Mouse (Mus musculus): Measurements from ENCODE around the gene Tas2r102. TPM values are rescaled to one million over a fixed set of nuclear protein-coding genes. Genes with fewer than 3 reads are reported as not detected.

Tas2r102 gene
- total and polyA plus RNA-seq, 2 experiments, result not detected

DNA sequence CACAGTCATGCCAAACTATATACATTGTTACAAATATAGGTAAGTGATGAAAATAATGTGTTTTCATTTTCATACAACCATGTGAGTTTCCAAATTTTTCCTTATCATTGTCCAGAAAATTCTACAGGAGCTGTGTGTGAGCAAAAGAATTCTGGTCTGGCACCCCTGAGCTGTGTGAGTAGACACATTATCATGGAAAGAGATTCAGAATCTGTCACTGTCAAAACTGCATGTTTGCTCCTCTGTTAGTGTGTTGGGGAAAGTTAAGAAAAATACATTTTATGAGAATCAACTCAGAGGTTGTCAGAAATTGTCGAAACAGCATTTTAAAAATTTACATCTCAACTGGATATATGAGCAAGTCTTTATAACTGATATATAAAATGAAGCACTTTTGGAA lies 40.6 kb downstream of the Tas2r102 start, which contains the start of gene Tas2r117:
Tas2r117 (plus strand) TSS at position 301 of the 400 bp plus-strand sequence.
- H3K27ac ChIP-seq (replicated peaks; ENCODE audit: insufficient read depth, low read depth, low read length), result no peak within 1 kb of the TSS
- H3K4me1 ChIP-seq (ENCODE audit: control insufficient read depth, insufficient read depth, low read length), result no peaks in the 10 kb centered on the region
- H3K27me3 ChIP-seq (ENCODE audit: control insufficient read depth, insufficient read depth, low read length), result no peaks in the 10 kb centered on the region
- no peak within 1 kb of the TSS for H3K9ac ChIP-seq (ENCODE audit: low read depth, low read length)
- 73% methylated on average over 1 of the region's 1 CpGs for WGBS
- DNase-seq (ENCODE audit: extremely low read depth, low read depth, low spot score), result no peak
- no peaks in the 10 kb centered on the region for H3K79me2 ChIP-seq (ENCODE audit: control insufficient read depth, insufficient read depth, low read length)
- TF ChIP-seq CTCF (IDR thresholded peaks at IDR 0.05; ENCODE audit: low read depth, low read length), result no peak
- H3K4me3 ChIP-seq (ENCODE audit: insufficient read depth, low read depth, low read length), result no peak within 1 kb of the TSS
- H3K36me3 ChIP-seq (ENCODE audit: control insufficient read depth, insufficient read depth, low read length), result no peaks in the 10 kb centered on the region

Other genes starting within 250 kb of the Tas2r102 start
- gene Prh1, start 192.3 kb upstream of the Tas2r102 start, total RNA-seq (2014; rRNA removed), result not detected in 2 replicates
- not detected in 2 replicates for gene Prh1, start 192.3 kb upstream of the Tas2r102 start, polyA plus RNA-seq (2012; rRNA removed)
- gene Prp2, start 166.2 kb upstream of the Tas2r102 start, total RNA-seq (2014; rRNA removed), result not detected in 2 replicates
- not detected in 2 replicates for gene Prp2, start 166.2 kb upstream of the Tas2r102 start, polyA plus RNA-seq (2012; rRNA removed)
- gene A630073D07Rik, start 110.6 kb upstream of the Tas2r102 start, total RNA-seq (2014; rRNA removed), result not detected in 2 replicates
- gene A630073D07Rik, start 110.6 kb upstream of the Tas2r102 start, polyA plus RNA-seq (2012; rRNA removed), result not detected in 2 replicates
- gene Tas2r120, start 105.2 kb upstream of the Tas2r102 start, total RNA-seq (2014; rRNA removed), result not detected in 2 replicates
- not detected in 2 replicates for gene Tas2r120, start 105.2 kb upstream of the Tas2r102 start, polyA plus RNA-seq (2012; rRNA removed)
- not detected in 2 replicates for gene Tas2r121, start 61.1 kb upstream of the Tas2r102 start, total RNA-seq (2014; rRNA removed)
- not detected in 2 replicates for gene Tas2r121, start 61.1 kb upstream of the Tas2r102 start, polyA plus RNA-seq (2012; rRNA removed)
- gene Tas2r122, start 50.2 kb upstream of the Tas2r102 start, total RNA-seq (2014; rRNA removed), result not detected in 2 replicates
- gene Tas2r122, start 50.2 kb upstream of the Tas2r102 start, polyA plus RNA-seq (2012; rRNA removed), result not detected in 2 replicates
- not detected in 2 replicates for gene Tas2r115, start 24.1 kb upstream of the Tas2r102 start, total RNA-seq (2014; rRNA removed)
- not detected in 2 replicates for gene Tas2r115, start 24.1 kb upstream of the Tas2r102 start, polyA plus RNA-seq (2012; rRNA removed)
- not detected in 2 replicates for gene Tas2r124, start 7.4 kb upstream of the Tas2r102 start, total RNA-seq (2014; rRNA removed)
- not detected in 2 replicates for gene Tas2r124, start 7.4 kb upstream of the Tas2r102 start, polyA plus RNA-seq (2012; rRNA removed)
- gene Tas2r136, start 16.0 kb downstream of the Tas2r102 start, total RNA-seq (2014; rRNA removed), result not detected in 2 replicates
- not detected in 2 replicates for gene Tas2r136, start 16.0 kb downstream of the Tas2r102 start, polyA plus RNA-seq (2012; rRNA removed)
- gene Tas2r117, start 40.7 kb downstream of the Tas2r102 start, total RNA-seq (2014; rRNA removed), result not detected in 2 replicates
- gene Tas2r117, start 40.7 kb downstream of the Tas2r102 start, polyA plus RNA-seq (2012; rRNA removed), result not detected in 2 replicates
- gene Tas2r123, start 85.0 kb downstream of the Tas2r102 start, total RNA-seq (2014; rRNA removed), result not detected in 2 replicates
- gene Tas2r123, start 85.0 kb downstream of the Tas2r102 start, polyA plus RNA-seq (2012; rRNA removed), result not detected in 2 replicates
- gene Tas2r116, start 93.3 kb downstream of the Tas2r102 start, total RNA-seq (2014; rRNA removed), result not detected in 2 replicates
- not detected in 2 replicates for gene Tas2r116, start 93.3 kb downstream of the Tas2r102 start, polyA plus RNA-seq (2012; rRNA removed)
- gene Tas2r110, start 105.9 kb downstream of the Tas2r102 start, total RNA-seq (2014; rRNA removed), result not detected in 2 replicates
- not detected in 2 replicates for gene Tas2r110, start 105.9 kb downstream of the Tas2r102 start, polyA plus RNA-seq (2012; rRNA removed)
- gene Tas2r113, start 130.9 kb downstream of the Tas2r102 start, total RNA-seq (2014; rRNA removed), result not detected in 2 replicates
- not detected in 2 replicates for gene Tas2r113, start 130.9 kb downstream of the Tas2r102 start, polyA plus RNA-seq (2012; rRNA removed)
- not detected in 2 replicates for gene Tas2r125, start 147.5 kb downstream of the Tas2r102 start, total RNA-seq (2014; rRNA removed)
- not detected in 2 replicates for gene Tas2r125, start 147.5 kb downstream of the Tas2r102 start, polyA plus RNA-seq (2012; rRNA removed)
- not detected in 2 replicates for gene Tas2r129, start 189.0 kb downstream of the Tas2r102 start, total RNA-seq (2014; rRNA removed)
- gene Tas2r129, start 189.0 kb downstream of the Tas2r102 start, polyA plus RNA-seq (2012; rRNA removed), result not detected in 2 replicates
- not detected in 2 replicates for gene Tas2r131, start 195.8 kb downstream of the Tas2r102 start, total RNA-seq (2014; rRNA removed)
- gene Tas2r131, start 195.8 kb downstream of the Tas2r102 start, polyA plus RNA-seq (2012; rRNA removed), result not detected in 2 replicates
- gene Tas2r109, start 218.8 kb downstream of the Tas2r102 start, total RNA-seq (2014; rRNA removed), result not detected in 2 replicates
- not detected in 2 replicates for gene Tas2r109, start 218.8 kb downstream of the Tas2r102 start, polyA plus RNA-seq (2012; rRNA removed)

Data from liver, adult 2 months (tissue).